Comparison of ENCODE assay signal across 27 mouse cellular contexts in genomic region chr4:119403431-119403830, GRCm38 (mm10). TPM values are rescaled to one million over a fixed set of nuclear protein-coding genes. Genes with fewer than 3 reads are reported as not detected.
DNase-seq lines count a peak whose midpoint lies in the region; TF ChIP-seq lines count a peak whose summit lies in the region.
"Had no signal": no experiment of that assay in that cellular context is flagged by ENCODE, and none has a peak within 500 bp of the region (broad histone marks: within the 10 kb centered on the region; RNA-seq: fewer than 3 reads in every experiment).

No protein-coding gene starts in this region.

- no peak for DNase-seq in testis, postnatal 10 days (ENCODE audit: low spot score)
- DNase-seq in R1 (ENCODE audit: low read depth, low spot score) = peak; percentile 78
- no peak for DNase-seq in spleen, postnatal 14 days (ENCODE audit: low spot score in 2 of 2)
- no peak for DNase-seq in adrenal gland, adult 18-20 months (ENCODE audit: low spot score in 2 of 2)
- DNase-seq: adrenal gland, adult 2 months; adrenal gland, postnatal 10 days; adrenal gland, postnatal 25 days; B cell, adult 2 months; cerebellum, adult 11 months; cerebellum, adult 18-20 months; cerebellum, adult 8-10 months; cerebellum, adult 9-11 months; cerebellum, postnatal 14 days; cerebellum, postnatal 36 days; embryo, embryonic 11 days had no signal

- H3K27me3 ChIP-seq in testis, adult 2 months (ENCODE audit: control insufficient read depth, insufficient read depth, low read length) = no peaks in the 10 kb centered on the region
- H3K27me3 ChIP-seq: CH12.LX; embryonic facial prominence, embryonic 13.5 days; embryonic facial prominence, embryonic 15.5 days; forebrain, embryonic 12.5 days; Patski had no signal

- no peak overlapping the region for H3K27ac ChIP-seq in testis, adult 2 months (ENCODE audit: control insufficient read depth, insufficient read depth, low read depth, low read length)
- H3K27ac ChIP-seq: embryonic facial prominence, embryonic 13.5 days; embryonic facial prominence, embryonic 15.5 days; forebrain, embryonic 10.5 days; forebrain, embryonic 12.5 days had no signal

- no peaks in the 10 kb centered on the region for H3K36me3 ChIP-seq in testis, adult 2 months (ENCODE audit: control insufficient read depth, insufficient read depth, low read length)
- H3K36me3 ChIP-seq: embryonic facial prominence, embryonic 15.5 days; G1E had no signal

- TF ChIP-seq CTCF in testis, adult 2 months (IDR thresholded peaks at IDR 0.05; ENCODE audit: control insufficient read depth, insufficient read depth, insufficient replicate concordance, low read depth, low read length) = no peak

- no peaks in the 10 kb centered on the region for H3K4me1 ChIP-seq in testis, adult 2 months (ENCODE audit: control insufficient read depth, insufficient read depth, low read length)
- H3K4me1 ChIP-seq: embryonic facial prominence, embryonic 13.5 days; embryonic facial prominence, embryonic 15.5 days; forebrain, embryonic 10.5 days; forebrain, embryonic 12.5 days had no signal

- H3K4me3 ChIP-seq in testis, adult 2 months (ENCODE audit: control insufficient read depth, low read depth, low read length) = peak overlapping the region; percentile 61; the same call in 1 of the 2 replicates
- H3K4me3 ChIP-seq: embryonic facial prominence, embryonic 13.5 days; embryonic facial prominence, embryonic 15.5 days; erythroblast, embryonic 14.5 days; forebrain, embryonic 10.5 days; forebrain, embryonic 12.5 days had no signal

- no peak for TF ChIP-seq POLR2A in testis, adult 2 months (IDR thresholded peaks at IDR 0.05; ENCODE audit: control insufficient read depth, low read depth, low read length)

RNA-seq across cellular contexts. Expression of gene Ccdc30, which starts 11.9 kb away (rescaled TPM):
- 182 and 206 TPM in 2 replicates for polyA plus RNA-seq in testis, adult 2 months (2012; rRNA removed)
- 1 to 10 TPM; 8.2 to 8.7 TPM for total RNA-seq in adrenal gland, adult 18-20 months (2021)
- total RNA-seq: common myeloid progenitor, adult 5-6 weeks had no signal
- polyA plus RNA-seq: erythroblast, embryonic 14.5 days; G1E had no signal

RNA-seq across cellular contexts. Expression of gene Ppcs, which starts 18.8 kb away (rescaled TPM):
- polyA plus RNA-seq in testis, adult 2 months (2012; rRNA removed) = 4.8 and 5.3 TPM in 2 replicates
- total RNA-seq in adrenal gland, adult 18-20 months (2021) = 10 to 100 TPM; 39.4 to 41.0 TPM

RNA-seq across cellular contexts. Expression of gene Zmynd12, which starts 19.2 kb away (rescaled TPM):
- polyA plus RNA-seq in testis, adult 2 months (2012; rRNA removed) = 89.5 and 104 TPM in 2 replicates
- 1 to 10 TPM; 2.6 to 2.8 TPM for total RNA-seq in adrenal gland, adult 18-20 months (2021)
- total RNA-seq: common myeloid progenitor, adult 5-6 weeks had no signal
- polyA plus RNA-seq: activated CD4-positive, CD25-positive, alpha-beta regulatory T cell, adult 4 months; embryonic facial prominence, embryonic 11.5 days; embryonic facial prominence, embryonic 13.5 days; erythroblast, embryonic 14.5 days; forebrain, embryonic 12.5 days had no signal
